Mouse (Mus musculus) hindbrain, postnatal 0 days (tissue): Measurements from ENCODE around the gene Snrnp40. TPM values are rescaled to one million over a fixed set of nuclear protein-coding genes. Genes with fewer than 3 reads are reported as not detected.

Source experiments
- ATAC-seq: fragments of 200-750 bp; cut with Nextera tagmentation; 2 replicates; pipeline ENCODE4 v1.8.0; 2017; ENCODE audit warnings: mild to moderate bottlenecking, moderate TSS enrichment, moderate library complexity
- DNase-seq: peaks from one replicate; pipeline ENCODE4 v3.0.0-alpha.2; 2015; ENCODE audit warnings: low spot score
- H3K27ac ChIP-seq: fragments of 300-500 bp; sonication (generic); 2 replicates; pipeline ENCODE4 v1.5.1; 2014; ENCODE audit warnings: mild to moderate bottlenecking
- H3K27me3 ChIP-seq: fragments of 300-500 bp; sonication (generic); 2 replicates; pipeline ENCODE4 v1.6.1; 2014; ENCODE audit warnings: low read length, mixed read lengths; ENCODE audit not compliant: insufficient read depth
- H3K36me3 ChIP-seq: fragments of 300-500 bp; sonication (generic); 2 replicates; pipeline ENCODE4 v1.6.1; 2014; ENCODE audit warnings: low read length, mixed read lengths; ENCODE audit not compliant: insufficient read depth
- H3K4me1 ChIP-seq: fragments of 300-500 bp; sonication (generic); 2 replicates; pipeline ENCODE4 v1.6.1; 2014; ENCODE audit warnings: antibody characterized with exemption, low read length, mixed read lengths; ENCODE audit not compliant: insufficient read depth
- H3K4me2 ChIP-seq: fragments of 300-500 bp; sonication (generic); 2 replicates; pipeline ENCODE4 v1.6.1; 2014; ENCODE audit warnings: low read depth, mild to moderate bottlenecking, low read length, moderate library complexity, mixed read lengths
- H3K4me3 ChIP-seq: fragments of 300-500 bp; sonication (generic); 2 replicates; pipeline ENCODE4 v1.5.1; 2014; ENCODE audit warnings: low read length
- H3K9ac ChIP-seq: fragments of 300-500 bp; sonication (generic); replicated peaks from 2 replicates; pipeline ENCODE4 v1.6.1; 2014; ENCODE audit warnings: mild to moderate bottlenecking, low read length, moderate library complexity, mixed read lengths
- H3K9me3 ChIP-seq: fragments of 300-500 bp; sonication (generic); 2 replicates; pipeline ENCODE4 v1.6.1; 2016; ENCODE audit warnings: low read length, mixed read lengths
- CTCF ChIP-seq: IDR thresholded peaks from 2 replicates; pipeline ENCODE4 v1.5.1; 2016; ENCODE audit warnings: antibody characterized with exemption, control low read depth, low read depth
- WGBS: fragments of 180-500 bp; shearing (Covaris S2); extraction: QIAGEN DNeasy Blood & Tissue Kit; methylation state at CpG from one replicate; pipeline ENCODE4 v1.1.7; 2014; 5-methylcytosine and 5-hydroxymethylcytosine counted together
- polyA plus RNA-seq: library from polyadenylated mRNA; unstranded; fragments of >200 nt; fragmentation: Nextera tagmentation; extraction: Ambion mirVana; gene quantifications from 2 replicates; pipeline ENCODE4 v1.2.1, GENCODE M21; 2015
- total RNA-seq: library from RNA; depleted of rRNA; stranded (reverse); fragments of >200 nt; gene quantifications from 2 replicates; pipeline ENCODE4 v1.2.3, GENCODE M21; 2014; rRNA removed

Gene Snrnp40
- total and polyA plus RNA-seq, 2 experiments from 2014 or later: 74.2 to 88.9 TPM

- Histone ChIP-seq H3K27me3 (no peaks in the 10 kb centered on the region), H3K4me2 (no peak overlapping the region), H3K9me3 (no peaks in the 10 kb centered on the region), H3K36me3 (peaks cover 27% of the 10 kb centered on the region; the same call in 1 of the 2 replicates), H3K4me3 (no peak overlapping the region), H3K27ac (no peak overlapping the region), H3K4me1 (no peaks in the 10 kb centered on the region), H3K9ac (no peak overlapping the region)
- WGBS: 56% methylated on average over 3 of the region's 3 CpGs
- DNase-seq: peak; percentile 44
- ATAC-seq: no peak
- peak; percentile 55 for TF ChIP-seq CTCF
Measured at GRCm38 (mm10) chr4:130391265-130391664, 31.3 kb downstream of the Snrnp40 start.

Other genes starting within 250 kb of the Snrnp40 start
- gene Hcrtr1, start 220.8 kb upstream of the Snrnp40 start, total RNA-seq: 16.9 and 24.2 TPM in 2 replicates
- 11.3 and 12.1 TPM in 2 replicates for gene Hcrtr1, start 220.8 kb upstream of the Snrnp40 start, polyA plus RNA-seq
- 15.1 and 15.5 TPM in 2 replicates for gene Tinagl1, start 185.0 kb upstream of the Snrnp40 start, total RNA-seq
- 7.2 and 7.6 TPM in 2 replicates for gene Tinagl1, start 185.0 kb upstream of the Snrnp40 start, polyA plus RNA-seq
- gene Gm853, start 137.7 kb upstream of the Snrnp40 start, total RNA-seq: 0.68 and 2.0 TPM in 2 replicates
- gene Gm853, start 137.7 kb upstream of the Snrnp40 start, polyA plus RNA-seq: 1.3 and 1.8 TPM in 2 replicates
- gene Serinc2, start 80.9 kb upstream of the Snrnp40 start, total RNA-seq: 17.1 and 18.7 TPM in 2 replicates
- 17.8 and 19.2 TPM in 2 replicates for gene Serinc2, start 80.9 kb upstream of the Snrnp40 start, polyA plus RNA-seq
- 122 and 131 TPM in 2 replicates for gene Fabp3, start 51.5 kb upstream of the Snrnp40 start, total RNA-seq
- 392 and 410 TPM in 2 replicates for gene Fabp3, start 51.5 kb upstream of the Snrnp40 start, polyA plus RNA-seq
- gene Gm10570, start 51.5 kb upstream of the Snrnp40 start, total RNA-seq: 4.5 and 6.8 TPM in 2 replicates
- gene Gm10570, start 51.5 kb upstream of the Snrnp40 start, polyA plus RNA-seq: 1.3 and 1.7 TPM in 2 replicates
- gene Zcchc17, start 189 bp upstream of the Snrnp40 start, total RNA-seq: 23.9 and 31.4 TPM in 2 replicates
- gene Zcchc17, start 189 bp upstream of the Snrnp40 start, polyA plus RNA-seq: 93.2 and 101 TPM in 2 replicates
- gene Nkain1, start 214.0 kb downstream of the Snrnp40 start, total RNA-seq: 313 and 323 TPM in 2 replicates
- 10.1 and 10.2 TPM in 2 replicates for gene Nkain1, start 214.0 kb downstream of the Snrnp40 start, polyA plus RNA-seq